Mouse (Mus musculus) brain, embryonic 14.5 days (tissue): Measurements from ENCODE around the gene Pou3f3. TPM values are rescaled to one million over a fixed set of nuclear protein-coding genes. Genes with fewer than 3 reads are reported as not detected.

ENCODE experiments used
- DNase-seq: peaks from one replicate; pipeline ENCODE4 v3.0.0-alpha.2; 2011; ENCODE audit warnings: low read depth
- CTCF ChIP-seq: fragments of 200-500 bp; IDR thresholded peaks from 2 replicates; pipeline ENCODE4 v1.5.1; 2012; ENCODE audit warnings: inconsistent platforms, mild to moderate bottlenecking, moderate library complexity, borderline replicate concordance; ENCODE audit not compliant: insufficient read depth, insufficient read length; ENCODE audit errors: extremely low read depth
- POLR2A ChIP-seq: fragments of 200-500 bp; IDR thresholded peaks from 2 replicates; pipeline ENCODE4 v1.6.1; 2012; ENCODE audit warnings: mild to moderate bottlenecking, inconsistent platforms, borderline replicate concordance; ENCODE audit not compliant: poor library complexity, insufficient read depth, insufficient read length, severe bottlenecking; ENCODE audit errors: extremely low read depth
- polyA plus RNA-seq: library from polyadenylated mRNA; depleted of rRNA; stranded (reverse); fragments of >200 nt; gene quantifications from 2 replicates; pipeline ENCODE4 v1.2.3, GENCODE M21; 2012; rRNA removed

Gene Pou3f3
- polyA plus RNA-seq, 1 experiment = 58.3 TPM

DNA sequence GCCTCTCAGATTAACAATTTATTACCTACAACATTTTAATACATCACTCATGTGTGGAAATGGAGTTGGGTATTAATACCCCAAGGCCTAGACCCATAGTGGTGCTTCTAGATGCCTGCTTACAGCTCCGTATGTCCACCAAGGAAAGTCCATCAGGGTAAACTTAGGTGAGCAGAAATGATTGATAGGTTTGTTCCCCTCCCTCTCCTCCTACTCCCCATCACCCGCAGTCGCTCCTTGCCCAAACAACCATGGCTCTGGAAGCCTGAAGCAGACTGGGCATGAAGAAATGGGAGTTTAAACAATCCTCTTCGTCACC lies 46.6 kb downstream of the Pou3f3 start:
- no peak for DNase-seq
- TF ChIP-seq POLR2A (no peak), CTCF (no peak)

DNA sequence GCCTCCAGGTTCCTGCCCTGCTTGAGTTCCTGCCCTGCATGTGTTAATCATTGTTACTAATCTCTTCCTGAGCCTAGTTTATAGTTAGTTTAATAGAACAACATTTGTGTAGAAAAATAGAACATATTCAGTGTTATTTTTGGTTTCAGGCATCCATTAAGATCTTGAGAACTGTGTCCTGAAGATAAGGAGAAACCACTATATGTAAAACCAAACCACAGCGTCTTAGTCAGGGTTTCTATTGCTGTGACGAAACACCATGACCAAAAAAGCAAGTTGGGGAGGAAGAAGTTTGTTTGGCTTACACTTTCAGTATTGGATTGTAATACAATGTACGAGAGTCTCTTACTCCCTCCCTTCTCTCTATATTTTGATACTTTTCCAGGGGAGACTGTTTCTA lies 49.5 kb downstream of the Pou3f3 start:
- TF ChIP-seq CTCF = no peak
- TF ChIP-seq POLR2A = no peak

DNA sequence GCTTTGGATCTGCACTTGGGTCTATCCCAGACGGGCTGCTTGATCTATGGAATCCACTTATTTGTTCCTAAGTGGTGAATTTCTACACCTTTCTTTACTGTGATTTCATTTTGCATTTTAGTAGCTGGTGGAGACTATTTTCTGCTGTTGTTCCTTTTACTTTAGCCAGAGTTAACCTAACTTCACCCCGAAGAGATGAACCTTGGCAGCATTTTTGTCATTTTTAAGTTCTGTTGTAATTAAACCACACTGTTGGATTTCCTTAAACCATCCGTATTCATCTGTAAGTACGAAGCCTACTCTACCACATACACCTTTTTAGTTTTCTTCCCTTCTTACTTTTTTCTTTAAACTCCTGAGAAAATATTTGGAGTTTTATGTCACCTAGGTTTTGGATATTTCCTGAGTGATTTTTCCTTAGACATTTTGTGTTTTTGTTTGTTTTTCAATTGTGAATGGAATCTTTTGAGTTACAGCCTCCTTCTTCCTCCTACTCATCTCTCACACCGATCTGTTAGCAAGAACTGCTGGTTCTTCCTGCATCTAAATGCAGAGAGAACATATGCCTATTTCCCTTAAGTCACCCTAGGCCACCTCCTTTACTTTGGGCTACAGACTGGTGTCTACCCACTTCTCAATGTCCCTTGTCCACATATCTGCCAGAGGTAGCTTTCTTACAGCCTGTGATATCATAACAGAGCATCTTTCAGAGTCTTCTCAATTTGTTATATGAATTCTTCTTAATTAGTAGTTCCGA lies 54.1 kb downstream of the Pou3f3 start:
- TF ChIP-seq CTCF (no peak), POLR2A (no peak)
- no peak for DNase-seq

More for the DNA sequence above, 49.5 kb downstream of the Pou3f3 start:
- DNase-seq = no peak

Other genes with a start within 250 kb of the Pou3f3 start
- gene Mrps9, start 155.5 kb downstream of the Pou3f3 start, polyA plus RNA-seq = 40.5 and 43.2 TPM in 2 replicates